Mouse (Mus musculus) spleen, postnatal 36 days (tissue): ENCODE data around the gene C130050O18Rik.

Source experiments
- DNase-seq, 2 experiments: peaks; one replicate each; pipeline ENCODE4 v3.0.0; 2022; ENCODE audit warnings: low spot score in 2 of 2, mixed read lengths in 1 of 2

Gene C130050O18Rik

DNA sequence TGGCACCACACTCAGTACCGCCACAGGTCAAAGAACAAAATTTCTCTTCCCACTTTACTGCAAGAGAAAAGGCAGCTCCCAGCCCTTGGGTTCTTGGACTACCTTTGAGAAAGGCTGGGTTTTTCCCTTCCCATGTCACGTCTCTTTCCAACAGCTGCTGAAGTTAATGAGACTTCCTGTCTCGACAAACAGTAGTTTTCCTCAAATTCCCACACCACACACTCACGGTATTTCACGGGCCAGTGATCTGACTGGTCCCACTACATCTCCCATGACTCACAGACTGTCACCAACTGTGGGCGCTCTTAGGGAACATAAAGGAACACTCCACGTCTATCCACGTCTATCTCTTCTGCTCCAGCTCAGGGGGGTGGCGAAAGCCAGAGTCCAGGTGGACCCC, 20.1 kb downstream of the C130050O18Rik start:
- DNase-seq, result no peak

DNA sequence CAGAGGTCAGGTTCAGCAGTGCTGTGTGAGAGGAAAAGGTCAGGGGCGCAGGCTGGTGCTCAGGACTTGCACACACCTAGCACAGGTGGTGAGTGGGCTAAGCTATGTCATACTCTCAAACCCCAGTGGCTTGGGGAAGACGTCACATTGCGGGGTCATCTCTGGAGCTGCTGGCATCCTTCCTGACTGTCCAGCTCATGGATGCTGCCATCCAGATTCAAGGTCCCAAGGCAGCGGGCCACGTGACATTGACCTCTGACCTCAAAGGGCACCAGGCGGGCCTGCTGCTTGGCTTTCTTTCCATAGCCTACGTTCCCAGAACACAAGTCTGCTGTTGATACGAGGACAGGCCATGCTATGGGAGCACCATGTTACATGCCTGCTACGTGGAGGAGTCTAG, 21.9 kb downstream of the C130050O18Rik start:
- no peak for DNase-seq

DNA sequence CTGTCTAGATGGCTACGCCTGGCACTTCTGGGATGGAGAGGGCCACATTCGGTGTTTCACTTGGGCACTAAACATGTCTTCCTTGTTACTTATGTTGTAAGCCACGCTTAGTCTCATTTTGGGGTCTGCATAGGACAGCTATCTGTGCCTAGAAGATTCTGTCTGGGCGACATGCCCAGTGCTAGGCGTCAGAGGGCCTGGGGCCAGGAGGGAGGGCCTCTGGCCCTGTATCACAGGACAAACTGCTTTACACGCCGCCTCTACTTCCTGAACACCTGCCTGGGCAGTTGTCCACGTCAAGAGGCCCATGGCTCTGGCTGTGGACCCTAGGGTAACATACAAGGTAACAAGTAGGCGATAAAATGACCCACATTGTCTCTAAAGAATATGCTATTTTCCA, 22.9 kb downstream of the C130050O18Rik start:
- no peak for DNase-seq

DNA sequence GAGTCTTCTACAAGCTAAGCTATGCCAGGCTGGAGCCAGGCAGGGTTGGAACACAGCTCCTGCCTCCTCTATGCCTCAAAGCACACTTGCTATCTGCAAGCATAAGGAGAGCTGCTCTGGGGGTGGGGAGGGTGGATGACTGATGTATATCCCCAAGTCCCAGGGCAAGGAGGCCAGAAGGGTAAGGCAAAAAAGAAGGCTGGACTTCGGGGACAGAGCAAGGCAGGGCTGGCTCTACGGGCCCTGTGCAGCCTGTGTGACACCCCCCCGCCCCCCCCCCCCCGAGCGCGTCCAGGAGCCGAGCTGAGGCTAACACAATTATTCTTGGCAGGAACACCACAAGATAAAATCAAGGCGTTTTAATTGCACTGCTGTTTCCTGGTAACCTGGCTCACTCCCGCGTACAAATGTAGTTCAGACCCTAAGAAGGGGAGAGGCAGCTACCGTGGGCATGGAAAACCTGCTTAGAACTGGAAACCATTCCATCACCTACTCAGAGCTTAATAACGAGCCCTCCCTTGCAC, 24.8 kb downstream of the C130050O18Rik start:
- DNase-seq, result no peak

DNA sequence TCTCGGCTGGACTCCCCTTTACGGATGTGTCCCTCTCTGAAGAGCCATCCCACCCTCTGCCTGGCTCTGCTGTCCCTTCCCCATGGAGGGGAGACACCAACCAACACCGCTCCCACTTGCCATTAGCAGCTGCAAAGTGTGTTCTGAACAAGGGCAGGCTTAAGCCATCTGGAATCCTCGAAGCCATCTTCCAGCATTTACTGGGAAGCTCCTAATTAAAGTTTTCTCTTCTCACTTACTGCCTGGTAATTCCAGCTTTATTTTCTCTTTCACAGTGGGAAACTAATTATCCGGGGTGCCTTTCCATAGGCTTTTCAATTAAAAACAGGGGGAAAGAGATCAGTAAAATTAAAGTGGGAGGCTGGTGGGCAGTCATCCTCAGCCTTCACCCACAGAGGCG, 27.3 kb downstream of the C130050O18Rik start:
- DNase-seq, result no peak

DNA sequence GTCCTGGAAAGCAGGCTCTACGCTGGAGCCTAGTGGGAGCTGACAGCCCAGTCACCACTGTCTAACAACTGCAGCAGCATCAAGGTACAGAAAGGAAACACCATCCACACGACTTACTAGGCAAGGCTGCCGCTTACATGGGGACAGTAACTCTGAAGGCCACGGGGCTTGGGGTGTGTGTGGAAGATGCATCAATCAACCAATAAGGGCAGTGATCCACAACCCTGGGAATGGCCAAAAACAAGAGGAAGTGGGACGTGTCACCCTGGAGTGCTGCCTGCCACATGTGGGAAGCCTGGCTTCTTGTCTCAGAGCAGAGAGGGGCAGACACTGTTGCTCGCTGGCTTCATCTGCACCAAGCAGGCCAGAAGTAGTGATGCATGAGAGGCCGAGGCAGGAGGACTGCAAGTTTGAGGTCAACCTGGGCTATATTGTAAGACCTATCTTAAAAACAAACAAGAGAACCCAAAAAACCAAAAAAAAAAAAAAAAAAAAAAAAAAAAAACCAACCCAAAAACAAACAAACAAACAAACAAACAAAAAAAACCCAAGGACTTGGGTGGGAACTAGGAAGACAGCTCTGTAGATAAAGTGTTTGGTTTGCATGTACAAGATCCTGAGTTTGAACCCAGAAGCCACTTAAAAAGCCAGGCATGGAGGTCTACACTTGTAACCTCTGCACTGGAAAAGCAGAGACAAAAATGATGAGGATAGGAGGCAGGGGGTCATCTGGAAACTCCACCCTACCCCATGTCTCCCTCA, 27.8 kb downstream of the C130050O18Rik start:
- no peak for DNase-seq

DNA sequence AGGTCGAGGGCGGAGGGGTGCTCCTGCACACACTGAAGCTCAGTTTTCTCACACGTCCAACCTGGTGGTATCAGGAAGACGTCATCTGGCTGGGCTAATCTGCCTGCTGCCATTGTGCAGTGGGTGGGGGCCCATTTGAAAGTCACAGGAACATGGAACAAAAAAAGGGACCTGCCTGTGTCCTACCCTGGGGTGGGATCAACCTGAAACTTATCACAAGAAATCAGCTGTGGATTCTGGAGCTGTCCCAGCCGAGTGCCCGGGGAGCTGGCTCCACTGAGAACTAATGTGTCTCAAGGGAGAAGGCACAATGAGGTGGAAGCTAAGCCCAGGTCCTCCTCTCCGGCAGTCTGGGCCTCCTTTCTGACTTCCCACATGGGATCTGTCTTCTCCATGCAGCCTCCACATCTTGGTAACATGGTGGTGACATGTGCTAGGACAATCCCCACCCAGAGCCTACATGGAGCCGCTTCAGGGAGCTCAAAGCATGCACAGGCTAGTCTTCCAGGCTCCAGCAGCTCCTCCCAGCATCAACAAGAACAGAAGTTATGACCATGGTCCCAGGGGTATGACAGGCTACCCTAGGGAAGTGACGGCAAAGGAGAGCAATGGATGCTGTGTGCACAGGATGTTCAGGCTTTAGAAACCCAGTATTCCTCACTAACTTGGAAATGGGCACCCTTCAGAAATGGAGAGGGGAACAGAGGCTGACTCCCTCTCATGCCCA, 28.9 kb downstream of the C130050O18Rik start:
- no peak for DNase-seq

DNA sequence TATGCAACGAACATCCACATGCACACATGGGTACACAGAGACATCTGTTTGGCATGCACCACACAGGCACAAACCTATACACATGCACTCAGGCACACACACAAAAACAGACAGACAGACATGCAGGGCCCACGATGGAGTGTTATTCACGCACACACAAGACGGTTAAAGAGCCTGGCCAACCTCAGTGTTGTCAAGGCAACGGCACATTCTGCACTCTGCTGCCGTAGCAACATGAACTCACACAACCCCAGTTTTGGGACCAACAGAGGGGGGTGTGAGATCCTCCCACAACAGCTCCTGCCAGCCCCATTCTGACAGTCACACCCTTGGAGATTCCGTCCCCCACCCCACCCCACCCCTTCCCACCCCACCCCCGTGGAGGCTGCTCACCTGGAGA, 29.9 kb downstream of the C130050O18Rik start:
- no peak for DNase-seq

DNA sequence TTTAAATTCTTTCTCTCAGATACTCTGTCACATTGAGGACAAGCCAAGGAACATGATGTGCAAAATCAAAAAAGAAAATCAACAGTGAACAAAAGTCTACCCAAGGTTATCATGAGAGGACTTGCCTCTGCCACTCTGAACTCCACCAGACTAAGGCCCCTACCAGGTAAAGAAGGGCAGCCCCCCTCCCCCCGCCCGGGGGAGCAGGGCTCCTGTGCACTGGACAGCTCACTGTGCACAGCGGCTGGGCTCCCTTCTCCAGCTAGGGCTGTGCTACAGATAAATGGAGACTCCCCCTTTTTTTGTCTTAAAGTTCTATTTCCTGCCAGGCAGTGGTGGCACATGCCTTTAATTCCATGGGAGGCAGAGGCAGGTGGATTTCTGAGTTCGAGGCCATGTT, 32.7 kb downstream of the C130050O18Rik start:
- DNase-seq, result no peak

DNA sequence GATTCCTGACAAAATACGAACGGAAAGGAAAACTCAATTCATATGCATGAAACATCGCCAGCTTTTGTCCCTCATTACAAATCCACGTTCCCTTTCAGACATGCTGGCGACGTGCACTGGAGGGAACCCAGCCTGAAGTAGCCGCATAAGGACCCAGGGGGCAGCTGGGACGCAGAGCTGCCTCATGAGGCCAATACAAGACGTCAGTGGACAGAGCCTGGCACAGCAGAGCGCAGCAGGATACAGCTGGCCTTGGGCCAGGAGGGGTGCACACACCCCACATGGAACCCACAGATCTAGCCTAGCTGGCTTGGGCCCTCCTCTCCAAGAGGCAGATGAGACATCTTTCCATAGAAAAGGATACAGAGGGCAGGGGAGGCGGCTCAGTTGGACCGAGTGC, 33.4 kb downstream of the C130050O18Rik start:
- no peak for DNase-seq

DNA sequence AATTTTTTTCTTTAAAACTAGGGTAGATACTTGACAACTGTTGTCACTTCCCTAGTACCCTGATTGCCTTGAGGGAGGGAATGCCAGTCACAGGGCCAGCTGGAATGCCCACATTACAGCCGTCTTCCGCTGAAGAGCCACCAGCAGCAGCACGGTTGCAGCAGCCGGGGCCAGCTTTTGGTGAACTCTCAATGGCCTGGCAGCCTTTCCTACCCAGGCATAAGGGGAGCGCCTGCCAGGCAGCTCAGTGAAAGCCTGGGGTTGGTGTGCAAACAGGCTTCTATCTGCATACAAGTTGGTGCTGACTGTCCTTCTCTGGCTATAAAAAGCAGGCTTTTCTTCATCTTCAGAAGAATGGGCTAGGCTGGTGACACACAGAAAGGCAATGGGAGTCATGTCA, 35.4 kb downstream of the C130050O18Rik start:
- no peak for DNase-seq

DNA sequence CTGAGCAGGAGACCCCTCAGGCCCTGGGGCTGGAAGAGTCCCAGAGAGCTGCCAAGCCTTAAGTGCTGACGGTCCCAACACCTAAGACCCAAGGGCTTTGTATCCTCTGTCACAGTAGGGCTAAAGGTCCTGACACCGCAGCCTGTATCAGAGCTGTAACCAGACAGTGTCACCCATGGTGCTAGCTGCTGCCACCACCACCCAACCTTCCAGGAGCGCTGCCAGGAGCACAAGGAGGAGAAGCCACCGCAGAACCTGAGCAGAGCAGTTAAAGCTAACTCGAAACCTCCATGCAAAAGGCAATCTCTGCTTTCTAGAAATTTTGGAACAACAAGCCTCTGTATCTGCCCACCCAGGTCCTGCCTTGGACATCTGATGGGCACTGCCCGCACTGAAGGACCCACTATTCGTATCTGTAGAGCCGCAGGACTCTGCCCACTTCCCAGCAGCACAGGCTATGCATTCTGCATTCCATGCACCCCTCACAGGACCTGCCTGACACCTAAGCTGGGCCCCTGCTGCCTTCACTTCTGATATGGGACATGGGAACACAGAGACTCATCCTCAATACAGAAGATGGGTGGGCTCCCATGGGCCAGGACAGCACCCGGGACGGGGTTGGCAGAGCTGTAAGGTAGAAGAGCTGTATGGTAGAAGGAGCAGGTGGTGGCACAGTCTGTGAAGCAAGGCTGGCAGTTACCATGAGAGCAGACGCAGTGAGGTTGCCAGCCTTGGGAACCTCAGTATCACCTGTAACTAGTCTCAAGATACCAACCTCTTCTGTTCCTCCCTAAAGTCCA, 36.0 kb downstream of the C130050O18Rik start:
- no peak for DNase-seq

DNA sequence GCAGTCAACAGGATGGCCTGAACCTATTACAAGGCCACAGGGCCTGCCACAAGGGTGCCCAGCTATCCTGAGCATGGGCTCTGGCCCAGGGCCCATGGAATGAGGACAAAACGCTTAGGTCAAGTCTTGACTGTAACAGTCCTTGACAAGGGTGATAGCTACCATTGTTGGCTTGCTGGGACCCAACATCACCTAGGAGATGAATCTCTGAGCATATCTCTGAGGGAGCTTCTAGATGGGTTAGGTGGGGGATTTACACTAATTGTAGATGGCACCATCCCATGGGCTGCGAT, 36.6 kb downstream of the C130050O18Rik start:
- no peak for DNase-seq

DNA sequence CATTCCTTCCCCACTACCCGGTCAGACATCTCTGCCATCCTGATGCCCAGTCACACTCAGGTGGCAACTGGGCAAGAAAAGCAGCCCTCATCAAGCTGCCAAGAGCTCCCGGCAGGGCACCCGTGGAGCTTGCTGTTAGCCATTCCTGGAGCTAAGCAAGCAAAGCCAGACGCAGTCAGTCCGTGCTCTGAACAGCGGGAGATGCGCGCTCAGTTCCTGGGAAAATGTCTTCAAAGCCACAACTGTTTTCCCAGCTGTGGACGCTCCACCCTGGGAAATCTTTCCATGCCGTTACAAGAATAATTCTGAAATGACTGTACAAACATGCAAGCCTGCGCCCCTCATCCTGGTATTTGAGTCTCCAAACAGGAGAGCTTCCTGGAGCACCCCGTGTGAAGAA, 37.3 kb downstream of the C130050O18Rik start:
- DNase-seq, result no peak

DNA sequence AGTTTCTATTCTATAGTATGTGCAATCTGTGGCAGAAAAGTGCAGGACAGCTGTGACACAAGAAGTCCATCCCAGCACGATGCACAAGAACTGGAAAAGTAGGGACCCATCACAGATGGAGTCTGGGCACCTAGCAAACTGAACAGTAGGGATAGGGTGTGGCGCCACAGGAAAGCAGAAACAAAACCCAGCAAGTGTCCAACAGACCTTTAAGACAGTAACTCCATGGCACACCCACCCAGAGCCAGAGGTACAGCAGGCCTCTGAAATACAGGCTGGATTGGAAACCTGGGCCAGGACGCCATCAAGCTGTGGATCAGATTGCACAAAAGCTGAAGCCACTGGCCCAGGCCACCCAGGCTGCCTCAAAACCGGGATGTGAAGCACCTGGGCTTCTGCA, 37.9 kb downstream of the C130050O18Rik start:
- no peak for DNase-seq

DNA sequence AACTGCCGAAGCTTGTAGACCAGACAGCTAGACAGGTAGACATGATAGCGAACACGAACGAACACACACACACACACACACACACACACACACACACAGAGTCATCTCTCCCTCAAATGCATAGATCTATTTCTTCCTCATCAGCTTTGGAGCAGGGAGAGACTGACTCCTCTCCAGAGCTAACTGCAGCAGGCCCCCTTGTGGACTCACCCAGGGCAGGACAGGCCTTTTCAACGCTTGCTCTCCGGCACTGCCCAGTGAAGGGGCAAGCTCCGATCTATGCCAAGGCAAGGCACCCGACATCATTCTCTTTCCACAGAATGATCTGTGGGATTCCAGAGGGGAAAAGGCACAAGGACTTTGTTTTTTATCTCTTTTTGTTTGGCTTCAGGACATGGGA, 40.2 kb downstream of the C130050O18Rik start:
- DNase-seq, result no peak

DNA sequence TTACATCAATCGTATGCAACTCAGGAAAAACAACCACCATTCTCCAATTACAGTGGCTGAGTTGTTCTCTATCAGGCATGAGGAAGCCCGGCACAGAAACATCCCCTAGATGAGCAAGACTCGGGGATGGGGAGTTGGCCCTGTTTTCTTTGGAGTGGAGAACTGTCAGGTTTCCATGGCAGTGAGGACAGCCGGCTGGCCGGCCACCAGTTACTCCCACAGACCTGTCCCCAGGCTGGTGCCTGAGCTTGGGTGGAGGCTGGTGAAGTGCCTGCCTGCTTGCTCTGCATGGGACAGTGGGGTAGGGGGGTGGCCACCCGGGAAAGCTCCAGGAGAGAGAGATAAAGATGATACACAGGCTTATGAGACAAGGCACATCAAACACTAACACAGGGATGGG, 42.9 kb downstream of the C130050O18Rik start:
- DNase-seq, result no peak

DNA sequence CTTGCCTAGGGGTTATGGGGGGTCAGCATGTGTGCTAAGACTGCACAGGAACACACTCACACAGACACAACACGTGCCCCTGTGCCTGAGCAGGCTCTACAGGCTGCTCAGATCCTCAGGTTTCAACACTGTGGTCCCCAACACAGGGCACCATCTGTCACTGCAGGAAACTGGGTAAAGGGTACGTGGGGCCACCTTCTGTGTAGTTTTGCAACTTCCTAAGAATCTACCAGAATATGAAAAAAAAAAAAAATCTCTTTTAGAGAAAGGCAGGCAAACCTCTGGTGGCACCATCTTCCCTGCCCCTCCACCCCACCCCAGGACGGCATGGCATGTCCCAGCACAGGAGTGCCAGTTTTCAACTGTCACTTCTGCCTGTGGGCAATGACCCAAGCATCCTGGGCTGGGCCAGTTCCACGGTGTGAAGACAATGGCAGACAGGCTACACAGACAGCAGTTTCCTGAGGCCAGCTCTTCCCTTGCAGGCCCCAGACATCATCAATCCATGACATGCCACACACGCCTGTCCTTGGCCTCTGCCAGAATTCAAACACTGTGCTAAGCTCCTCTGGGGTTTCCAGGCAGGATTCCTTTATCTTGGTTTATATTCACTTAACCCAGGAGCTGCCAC, 44.2 kb downstream of the C130050O18Rik start:
- peak; percentile 54 to 66 for DNase-seq

DNA sequence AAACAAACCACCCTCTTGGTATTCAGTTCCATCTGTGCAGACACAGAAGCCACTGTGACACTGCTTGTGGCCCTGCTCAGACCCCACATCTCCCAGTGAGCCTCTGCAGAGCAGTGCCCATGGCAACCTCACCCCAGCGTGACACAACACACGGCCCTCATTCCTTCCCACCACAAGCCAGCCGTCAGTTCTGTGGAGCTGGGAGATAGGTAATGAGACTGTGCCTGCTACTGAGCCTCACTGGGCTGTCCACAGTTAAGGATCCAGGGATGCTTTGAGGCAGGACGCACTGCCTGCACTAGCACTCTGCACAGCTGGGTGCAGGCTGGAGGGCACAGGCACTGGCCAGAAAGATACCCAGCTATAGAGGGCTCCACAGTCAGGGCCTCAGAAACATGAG, 44.8 kb downstream of the C130050O18Rik start:
- peak in 1 of 2 experiments; percentile 16 for DNase-seq

DNA sequence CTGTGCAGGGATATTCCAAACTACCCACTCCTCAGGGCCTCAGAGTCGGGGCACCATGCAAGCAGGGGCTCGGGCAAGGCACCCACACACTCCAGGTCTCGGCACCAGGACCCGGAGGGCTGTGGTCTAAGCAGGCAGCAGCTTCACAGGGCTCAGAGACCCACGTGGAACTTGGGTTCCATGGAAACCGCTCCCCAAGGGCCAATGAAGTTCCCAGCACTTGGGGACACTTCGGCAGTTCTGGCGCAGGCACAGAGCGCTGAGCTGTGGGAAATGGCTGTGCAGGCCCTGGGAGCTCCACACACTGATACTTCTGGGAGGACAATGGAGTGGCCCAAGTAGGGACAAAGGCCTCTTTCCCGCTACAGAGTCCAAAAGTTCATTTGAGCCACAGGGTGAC, 48.0 kb downstream of the C130050O18Rik start:
- no peak for DNase-seq

DNA sequence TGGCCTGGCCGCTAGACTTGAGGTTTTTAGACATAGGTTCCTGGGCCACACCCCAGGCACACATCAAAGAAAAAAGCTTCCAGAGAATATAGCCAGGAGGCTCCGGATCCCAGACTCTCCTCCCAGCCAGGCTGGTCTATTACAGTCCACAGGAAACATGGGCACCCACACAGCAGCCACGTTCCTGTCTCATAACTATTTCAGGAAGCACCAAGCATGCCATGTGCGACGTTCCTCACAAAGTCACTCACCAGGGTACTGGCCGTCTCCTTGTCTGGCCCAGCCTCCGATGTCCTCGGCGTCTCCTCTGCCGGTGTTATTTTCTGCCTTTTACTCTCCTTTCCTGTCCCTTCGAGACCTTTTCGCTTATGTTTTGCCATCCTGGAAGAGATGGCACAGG, 50.1 kb downstream of the C130050O18Rik start:
- DNase-seq, result no peak

DNA sequence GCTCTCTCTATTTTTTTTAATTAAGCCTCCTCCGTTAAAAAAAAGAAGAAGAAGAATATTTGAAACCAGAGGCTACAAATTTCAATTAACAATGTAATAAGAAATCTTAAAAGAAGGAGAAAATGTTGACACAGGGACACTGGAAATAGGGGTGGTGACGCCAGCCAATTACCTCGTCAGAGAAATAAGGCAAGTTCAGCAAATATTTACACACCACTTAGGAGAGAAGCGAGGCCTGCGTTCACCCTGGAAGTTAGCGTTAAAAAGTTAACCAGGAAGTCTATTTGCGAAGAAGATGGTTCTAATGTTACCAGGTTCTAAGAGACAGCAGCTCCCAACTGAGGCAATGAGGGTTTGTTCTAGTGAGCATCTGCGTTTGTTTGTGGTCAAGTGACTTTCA, 52.2 kb downstream of the C130050O18Rik start:
- DNase-seq, result no peak
